Mouse (Mus musculus) thymus, adult 2 months (tissue): Measurements from ENCODE around the gene Mrpl38. TPM values are rescaled to one million over a fixed set of nuclear protein-coding genes. Genes with fewer than 3 reads are reported as not detected.

ENCODE experiments used
- DNase-seq: peaks from one replicate; pipeline ENCODE4 v3.0.0; 2021
- H3K27ac ChIP-seq: fragments of 200-500 bp; 2 replicates; pipeline ENCODE4 v1.5.1; 2012; ENCODE audit warnings: low read length, control low read depth; ENCODE audit not compliant: control insufficient read depth, insufficient read depth
- H3K27me3 ChIP-seq: fragments of 200-500 bp; 2 replicates; pipeline ENCODE4 v1.6.1; 2012; ENCODE audit warnings: mild to moderate bottlenecking, low read length, moderate library complexity, mixed read lengths; ENCODE audit not compliant: control insufficient read depth, insufficient read depth
- H3K36me3 ChIP-seq: fragments of 200-500 bp; 2 replicates; pipeline ENCODE4 v1.6.1; 2012; ENCODE audit warnings: mild to moderate bottlenecking, low read length, moderate library complexity; ENCODE audit not compliant: control insufficient read depth, insufficient read depth
- H3K4me1 ChIP-seq: fragments of 200-500 bp; replicated peaks from 2 replicates; pipeline ENCODE4 v1.6.1; 2012; ENCODE audit warnings: low read length; ENCODE audit not compliant: control insufficient read depth, insufficient read depth
- H3K4me3 ChIP-seq: fragments of 200-500 bp; 2 replicates; pipeline ENCODE4 v1.5.1; 2012; ENCODE audit warnings: mild to moderate bottlenecking, low read length, control low read depth, moderate library complexity; ENCODE audit not compliant: control insufficient read depth, insufficient read depth
- CTCF ChIP-seq: fragments of 200-500 bp; IDR thresholded peaks from 2 replicates; pipeline ENCODE4 v1.5.1; 2012; ENCODE audit warnings: mild to moderate bottlenecking, control low read depth, low read length, moderate library complexity, borderline replicate concordance; ENCODE audit not compliant: control insufficient read depth, poor library complexity, insufficient read depth; ENCODE audit errors: extremely low read depth
- POLR2A ChIP-seq: fragments of 200-500 bp; IDR thresholded peaks from 2 replicates; pipeline ENCODE4 v1.6.1; 2012; ENCODE audit warnings: mild to moderate bottlenecking, low read length, control low read depth, moderate library complexity; ENCODE audit not compliant: control insufficient read depth, poor library complexity, insufficient read depth; ENCODE audit errors: extremely low read depth
- WGBS: fragments of 180-500 bp; shearing (Covaris S2); methylation state at CpG from one replicate; pipeline ENCODE4 v1.1.7; 2018; 5-methylcytosine and 5-hydroxymethylcytosine counted together
- polyA plus RNA-seq: library from polyadenylated mRNA; depleted of rRNA; stranded (reverse); fragments of >200 nt; gene quantifications from 2 replicates; pipeline ENCODE4 v1.2.3, GENCODE M21; 2012

Gene Mrpl38
- polyA plus RNA-seq, 1 experiment = 54.7 TPM

DNA sequence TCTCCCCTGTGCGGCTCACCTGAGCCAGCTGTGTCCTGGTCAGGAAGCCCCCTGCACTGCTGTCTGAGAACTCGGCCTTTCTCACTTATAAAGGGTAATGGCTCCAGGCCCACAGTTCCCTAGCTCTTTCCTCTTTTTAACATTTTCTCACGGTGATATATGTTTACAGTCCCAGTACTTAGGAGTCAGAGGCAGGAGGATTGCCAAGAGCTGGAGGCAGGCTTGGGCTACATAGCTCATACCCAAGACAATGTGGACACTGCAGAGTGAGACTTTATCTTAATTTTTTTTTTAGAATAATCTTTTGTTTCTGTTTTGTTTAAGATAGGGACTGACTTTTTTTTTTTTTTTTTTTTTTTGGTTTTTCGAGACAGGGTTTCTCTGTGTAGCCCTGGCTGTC is 36.2 kb downstream of the Mrpl38 start:
- 45% methylated on average over 3 of the region's 4 CpGs for WGBS
- no peaks in the 10 kb centered on the region for H3K4me1 ChIP-seq
- H3K27me3 ChIP-seq = no peaks in the 10 kb centered on the region

GRCm38 (mm10) chr11:116101931-116102381 is 36.7 kb downstream of the Mrpl38 start:
- TF ChIP-seq POLR2A = no peak
- no peak for TF ChIP-seq CTCF
- DNase-seq = no peak
- Histone ChIP-seq H3K4me3 (no peak overlapping the region), H3K36me3 (no peaks in the 10 kb centered on the region), H3K27ac (peak overlapping the region; percentile 13; the same call in 1 of the 2 replicates), H3K27me3 (no peaks in the 10 kb centered on the region), H3K4me1 (no peaks in the 10 kb centered on the region)
- 55% methylated on average over 11 of the region's 11 CpGs for WGBS

More for the DNA sequence above, 36.2 kb downstream of the Mrpl38 start:
- no peak overlapping the region for H3K4me3 ChIP-seq
- TF ChIP-seq POLR2A (no peak), CTCF (no peak)
- no peak for DNase-seq
- H3K36me3 ChIP-seq = no peaks in the 10 kb centered on the region
- H3K27ac ChIP-seq = peak overlapping the region; percentile 13; the same call in 1 of the 2 replicates

- WGBS = 92% methylated on average over 7 of the region's 7 CpGs
- no peak for DNase-seq
- TF ChIP-seq CTCF = no peak
- no peak for TF ChIP-seq POLR2A
- Histone ChIP-seq H3K36me3 (no peaks in the 10 kb centered on the region), H3K27me3 (no peaks in the 10 kb centered on the region), H3K27ac (no peak overlapping the region), H3K4me1 (no peaks in the 10 kb centered on the region), H3K4me3 (no peak overlapping the region)
These were observed 37.8 kb downstream of the Mrpl38 start for GRCm38 (mm10) chr11:116100839-116101238.

DNA sequence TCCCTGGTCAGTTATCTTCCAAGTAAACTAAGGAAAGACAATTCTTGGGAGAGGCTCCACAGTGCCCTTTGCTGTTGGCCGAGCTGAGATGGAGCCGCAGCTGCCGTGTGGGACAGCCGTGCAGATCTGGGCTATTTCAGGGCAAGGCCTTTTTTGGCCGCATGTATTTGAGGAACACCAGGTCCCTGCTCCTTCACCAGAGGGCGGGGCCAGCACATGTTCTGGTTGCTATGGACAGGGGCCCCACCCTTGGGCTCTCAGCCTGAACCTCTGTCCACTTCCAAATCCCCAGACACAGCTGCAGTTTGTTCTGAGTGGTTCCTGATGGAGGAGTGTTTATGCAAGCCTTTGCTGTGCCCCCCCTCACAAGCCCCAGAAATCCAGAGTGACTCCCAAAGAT is 38.3 kb downstream of the Mrpl38 start:
- no peaks in the 10 kb centered on the region for H3K27me3 ChIP-seq
- no peak for TF ChIP-seq CTCF
- TF ChIP-seq POLR2A = no peak
- no peaks in the 10 kb centered on the region for H3K4me1 ChIP-seq
- 79% methylated on average over 6 of the region's 6 CpGs for WGBS
- no peak overlapping the region for H3K27ac ChIP-seq
- no peaks in the 10 kb centered on the region for H3K36me3 ChIP-seq
- no peak overlapping the region for H3K4me3 ChIP-seq
- no peak for DNase-seq

DNA sequence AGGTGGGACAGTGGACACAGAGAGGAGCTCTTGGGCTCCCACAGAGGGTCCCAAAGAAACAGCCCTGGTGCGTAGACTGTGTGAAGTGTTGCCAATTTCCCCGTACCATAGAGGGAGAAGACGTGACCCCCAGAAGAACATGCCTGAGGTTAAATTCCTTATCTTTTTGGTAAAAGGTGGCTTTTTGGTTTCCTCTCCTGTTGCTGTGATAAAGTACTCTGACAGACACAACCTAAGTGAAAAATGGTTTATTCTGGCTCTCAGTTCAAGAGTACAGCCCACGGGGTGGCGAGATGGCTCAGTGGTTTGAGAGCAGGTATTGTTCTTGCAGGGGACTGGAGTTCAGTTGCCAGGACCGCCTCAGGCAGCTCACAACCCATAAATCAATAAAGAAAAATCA is 39.2 kb downstream of the Mrpl38 start:
- no peak for TF ChIP-seq CTCF
- H3K4me3 ChIP-seq = no peak overlapping the region
- H3K27ac ChIP-seq = no peak overlapping the region
- no peaks in the 10 kb centered on the region for H3K4me1 ChIP-seq
- H3K27me3 ChIP-seq = no peaks in the 10 kb centered on the region
- H3K36me3 ChIP-seq = no peaks in the 10 kb centered on the region
- no peak for DNase-seq
- WGBS = 84% methylated on average over 6 of the region's 6 CpGs

- DNase-seq = no peak
- Histone ChIP-seq H3K27me3 (no peaks in the 10 kb centered on the region), H3K36me3 (no peaks in the 10 kb centered on the region), H3K4me3 (no peak overlapping the region), H3K27ac (no peak overlapping the region), H3K4me1 (no peaks in the 10 kb centered on the region)
- 96% methylated on average over 14 of the region's 14 CpGs for WGBS
- TF ChIP-seq CTCF (no peak), POLR2A (no peak)
These were observed 39.8 kb downstream of the Mrpl38 start for GRCm38 (mm10) chr11:116098711-116099460.
